19 mouse cellular contexts compared by ENCODE assay signal in the genomic region with DNA sequence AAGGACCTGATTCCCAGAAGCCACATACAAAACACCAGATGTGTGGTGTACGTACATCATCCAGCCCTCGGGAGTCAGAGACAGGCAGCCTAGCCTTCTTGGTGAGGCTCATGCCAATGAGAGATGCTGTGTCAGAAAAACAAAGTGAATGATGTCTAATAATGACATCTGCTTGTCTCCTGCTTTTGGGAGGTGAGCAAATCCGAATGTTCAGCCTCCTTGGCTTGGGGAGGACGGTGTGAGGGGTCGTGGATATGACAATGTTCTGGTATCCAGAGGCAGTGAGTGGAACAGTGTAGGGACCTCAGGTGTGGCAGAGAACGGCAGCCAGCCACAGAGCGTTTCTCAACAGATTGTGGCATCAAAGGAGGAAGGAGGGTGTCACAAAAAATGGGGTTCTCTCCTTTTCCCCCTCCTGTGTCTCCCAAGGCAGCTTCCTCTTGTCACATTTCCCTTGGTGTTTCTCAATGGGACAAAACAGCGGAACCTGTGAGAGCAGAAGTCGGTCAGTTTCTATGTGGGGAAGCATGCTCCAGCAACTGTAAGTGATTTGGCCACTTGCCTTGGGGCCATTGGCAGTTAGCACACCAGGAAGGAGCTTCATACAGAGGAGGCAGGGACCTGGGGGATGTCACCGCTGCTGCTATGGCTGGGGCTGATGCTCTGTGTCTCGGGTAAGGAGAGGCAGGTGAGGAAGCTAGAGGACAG. TPM values are rescaled to one million over a fixed set of nuclear protein-coding genes. Genes with fewer than 3 reads are reported as not detected.
DNase-seq lines count a peak whose midpoint lies in the region; ATAC-seq lines count a peak whose summit lies in the region.
"Had no signal": no experiment of that assay in that cellular context is flagged by ENCODE, and none has a peak within 500 bp of the region (broad histone marks: within the 10 kb centered on the region; RNA-seq: fewer than 3 reads in every experiment).

TSS of gene Trem3 (plus strand) at position 557 of the 708 bp plus-strand sequence.

- peak; percentile 47 to 49 for DNase-seq in lung, adult 18-20 months
- DNase-seq in lung, postnatal 10 days: no peak
- DNase-seq in urinary bladder, postnatal 4 days (ENCODE audit: low spot score in 2 of 2): peak; percentile 11 to 58
- DNase-seq in urinary bladder, postnatal 14 days (ENCODE audit: low spot score): no peak
- peak; percentile 54 for DNase-seq in lung, postnatal 36 days
- no peak for DNase-seq in gastrocnemius, postnatal 10 days
- DNase-seq: adrenal gland, postnatal 14 days; cerebellum, adult 9-11 months; kidney, adult 9 months; kidney, postnatal 4 days had no signal

- ATAC-seq in inflammation-experienced regulatory T-cells, adult 6 months: no peak
- ATAC-seq: forebrain, embryonic 15.5 days had no signal

RNA-seq across cellular contexts. Expression of gene Trem3, which starts in this region (rescaled TPM):
- not detected for polyA plus RNA-seq in inflammation-experienced regulatory T-cells, adult 6 months (2017; shearing (Covaris generic))
- under 1 TPM in 1 of 2 experiments, not detected in 1; 0.27 TPM for total RNA-seq in gastrocnemius, postnatal 10 days (2021)
- total RNA-seq: CH12.LX; gastrocnemius, adult 18-20 months; layer of hippocampus, postnatal 14 days had no signal
- polyA plus RNA-seq: forebrain, embryonic 15.5 days; heart, embryonic 10.5 days; hindbrain, embryonic 10.5 days; midbrain, embryonic 12.5 days; neural tube, embryonic 11.5 days had no signal

Comparison
In these comparisons a context has a peak if more than half of its experiments do, and no peak if none do; other contexts are left out.
1. DNase-seq: peak in lung, adult 18-20 months (2 of 2), urinary bladder, postnatal 4 days (2 of 2) and lung, postnatal 36 days (single experiment); none in lung, postnatal 10 days (single experiment), urinary bladder, postnatal 14 days (single experiment) and gastrocnemius, postnatal 10 days (single experiment).